Mouse (Mus musculus) ES-Bruce4 (cell line): Measurements from ENCODE around the gene Eif4g1.

Source experiments
- CTCF ChIP-seq: IDR thresholded peaks from one replicate; pipeline ENCODE4 v1.8.1; 2011; ENCODE audit warnings: low read depth, low read length
- EP300 ChIP-seq: IDR thresholded peaks from 2 replicates; pipeline ENCODE4 v1.6.1; 2011; ENCODE audit warnings: low read depth, low read length; ENCODE audit not compliant: insufficient read depth
- POLR2A ChIP-seq: IDR thresholded peaks from one replicate; pipeline ENCODE4 v1.8.1; 2011; ENCODE audit warnings: low read length; ENCODE audit not compliant: insufficient read depth

GRCm38 (mm10) chr16:20694781-20695180 lies 26.7 kb downstream of the Eif4g1 start:
- no peak for TF ChIP-seq CTCF
- TF ChIP-seq POLR2A = no peak
- no peak for TF ChIP-seq EP300
